Mouse (Mus musculus) large intestine, adult 2 months (tissue): Measurements from ENCODE around the gene Brf1. TPM values are rescaled to one million over a fixed set of nuclear protein-coding genes. Genes with fewer than 3 reads are reported as not detected.

Experiments used
- DNase-seq: peaks from one replicate; pipeline ENCODE4 v3.0.0-alpha.2; 2012; ENCODE audit warnings: low read depth, low spot score
- WGBS: fragments of 180-500 bp; shearing (Covaris S2); methylation state at CpG from one replicate; pipeline ENCODE4 v1.1.7; 2018; 5-methylcytosine and 5-hydroxymethylcytosine counted together
- polyA plus RNA-seq: library from polyadenylated mRNA; depleted of rRNA; stranded (reverse); fragments of >200 nt; gene quantifications from 2 replicates; pipeline ENCODE4 v1.2.3, GENCODE M21; 2012

Gene Brf1
- polyA plus RNA-seq, 1 experiment, result 23.4 TPM

- WGBS, result 30% methylated on average over 4 of the region's 4 CpGs
- no peak for DNase-seq
Measured at GRCm38 (mm10) chr12:112947307-112947706, 53.2 kb downstream of the Brf1 start.

GRCm38 (mm10) chr12:112943669-112944068 lies 56.8 kb downstream of the Brf1 start:
- WGBS, result 47% methylated on average over 2 of the region's 2 CpGs
- DNase-seq, result no peak

- WGBS, result 2% methylated on average over 55 of the region's 58 CpGs
- DNase-seq, result no peak
Measured at GRCm38 (mm10) chr12:112941776-112942713, 58.5 kb downstream of the Brf1 start, which contains the start of gene Nudt14. Gene Nudt14, minus strand, starts transcription at chr12:112942124.

- DNase-seq, result no peak
- WGBS, result 29% methylated on average over 10 of the region's 10 CpGs
Measured at GRCm38 (mm10) chr12:112941156-112941775, 59.2 kb downstream of the Brf1 start.

- 74% methylated on average over 9 of the region's 9 CpGs for WGBS
Measured at GRCm38 (mm10) chr12:112940710-112941109, 59.8 kb downstream of the Brf1 start.

GRCm38 (mm10) chr12:112940238-112940637 lies 60.3 kb downstream of the Brf1 start:
- 93% methylated on average over 4 of the region's 4 CpGs for WGBS
- no peak for DNase-seq

More at GRCm38 (mm10) chr12:112940710-112941109, 59.8 kb downstream of the Brf1 start:
- no peak for DNase-seq

- no peak for DNase-seq
- WGBS, result 67% methylated on average over 10 of the region's 10 CpGs
Measured at GRCm38 (mm10) chr12:112938873-112939565, 61.5 kb downstream of the Brf1 start.

- no peak for DNase-seq
- 88% methylated on average over 10 of the region's 10 CpGs for WGBS
Measured at GRCm38 (mm10) chr12:112938366-112938765, 62.1 kb downstream of the Brf1 start.

- DNase-seq, result no peak
- 60% methylated on average over 9 of the region's 9 CpGs for WGBS
Measured at GRCm38 (mm10) chr12:112937906-112938305, 62.6 kb downstream of the Brf1 start.

GRCm38 (mm10) chr12:112932647-112933046 lies 67.9 kb downstream of the Brf1 start:
- DNase-seq, result no peak
- WGBS, result 47% methylated on average over 7 of the region's 7 CpGs

- no peak for DNase-seq
- 6% methylated on average over 85 of the region's 85 CpGs for WGBS
Measured at GRCm38 (mm10) chr12:112929562-112930352, 70.7 kb downstream of the Brf1 start, which contains the start of gene Jag2. Gene Jag2, minus strand, starts transcription at chr12:112929776.

GRCm38 (mm10) chr12:112928401-112929241 lies 71.9 kb downstream of the Brf1 start:
- WGBS, result 2% methylated on average over 124 of the region's 124 CpGs
- no peak for DNase-seq

- DNase-seq, result no peak
- 79% methylated on average over 14 of the region's 14 CpGs for WGBS
Measured at GRCm38 (mm10) chr12:112927265-112927664, 73.2 kb downstream of the Brf1 start.

- WGBS, result 93% methylated on average over 6 of the region's 6 CpGs
- no peak for DNase-seq
Measured at GRCm38 (mm10) chr12:112925950-112926349, 74.6 kb downstream of the Brf1 start.

- no peak for DNase-seq
- 72% methylated on average over 3 of the region's 3 CpGs for WGBS
Measured at GRCm38 (mm10) chr12:112922541-112922940, 78.0 kb downstream of the Brf1 start.

- 91% methylated on average over 12 of the region's 12 CpGs for WGBS
- DNase-seq, result no peak
Measured at GRCm38 (mm10) chr12:112921518-112921917, 79.0 kb downstream of the Brf1 start.

- DNase-seq, result no peak
- WGBS, result 70% methylated on average over 8 of the region's 8 CpGs
Measured at GRCm38 (mm10) chr12:112917906-112918305, 82.6 kb downstream of the Brf1 start.

- WGBS, result 71% methylated on average over 11 of the region's 11 CpGs
- no peak for DNase-seq
Measured at GRCm38 (mm10) chr12:112917486-112917885, 83.0 kb downstream of the Brf1 start.
